Mouse (Mus musculus): ENCODE measurements around the gene Nkx2-2. TPM values are rescaled to one million over a fixed set of nuclear protein-coding genes. Genes with fewer than 3 reads are reported as not detected.

Nkx2-2 gene
- polyA plus RNA-seq (2014; fragmentation: Illumina TruSeq; extraction: RNeasy Lipid Tissue Mini Kit (QIAGEN cat#74804); ENCODE audit: low read depth, low replicate concordance) = not detected

GRCm38 (mm10) chr2:147193271-147194255 lies at the start of gene Nkx2-2:
Gene Nkx2-2, minus strand, starts transcription at chr2:147194243.

Other genes starting within 250 kb of the Nkx2-2 start
- 61.2 TPM for gene Xrn2, start 181.2 kb downstream of the Nkx2-2 start, polyA plus RNA-seq (2014; fragmentation: Illumina TruSeq; extraction: RNeasy Lipid Tissue Mini Kit (QIAGEN cat#74804); ENCODE audit: low read depth, low replicate concordance)
- not detected for gene Nkx2-4, start 108.8 kb downstream of the Nkx2-2 start, polyA plus RNA-seq (2014; fragmentation: Illumina TruSeq; extraction: RNeasy Lipid Tissue Mini Kit (QIAGEN cat#74804); ENCODE audit: low read depth, low replicate concordance)
- gene Pax1, start 167.7 kb upstream of the Nkx2-2 start, polyA plus RNA-seq (2014; fragmentation: Illumina TruSeq; extraction: RNeasy Lipid Tissue Mini Kit (QIAGEN cat#74804); ENCODE audit: low read depth, low replicate concordance) = not detected

All from liver, adult 10 weeks (tissue).